Mouse (Mus musculus): ENCODE results near the gene Khk. TPM values are rescaled to one million over a fixed set of nuclear protein-coding genes. Genes with fewer than 3 reads are reported as not detected.
"Not testable (repeated sequence)": the region's sequence is repeated elsewhere in the genome, so short reads cannot be mapped to it uniquely, and the experiment has no call there.

The Khk gene
- polyA plus RNA-seq (2015; fragmentation: Nextera tagmentation; extraction: Ambion mirVana): 89.6 and 97.9 TPM in 2 replicates

- WGBS: 1% methylated on average over 35 of the region's 40 CpGs
- TF ChIP-seq CTCF (IDR thresholded peaks at IDR 0.05; ENCODE audit: low read depth): peak; percentile 87
- peak; percentile 79 for ATAC-seq
- 0 out of 2 replicates have a peak, but pooled peaks cover 4% of the 10 kb centered on the region for H3K4me1 ChIP-seq (replicated peaks; ENCODE audit: control insufficient read depth, insufficient read depth, low read length)
- peak within 1 kb of the TSS; percentile 51 for H3K9ac ChIP-seq (ENCODE audit: low read depth, low read length)
- no peaks in the 10 kb centered on the region for H3K27me3 ChIP-seq (replicated peaks; ENCODE audit: control insufficient read depth, insufficient read depth, low read length)
- H3K4me3 ChIP-seq (ENCODE audit: low read depth, low read length): peak within 1 kb of the TSS; percentile 55
- H3K4me2 ChIP-seq (replicated peaks; ENCODE audit: low read depth): peak within 1 kb of the TSS; percentile 87
- no peaks in the 10 kb centered on the region for H3K9me3 ChIP-seq (ENCODE audit: control insufficient read depth)
- H3K36me3 ChIP-seq (ENCODE audit: control insufficient read depth, insufficient read depth): peaks cover 25% of the 10 kb centered on the region
- peak within 1 kb of the TSS; percentile 77 for H3K27ac ChIP-seq (ENCODE audit: low read depth, low read length)
Measured at GRCm38 (mm10) chr5:30921256-30922033, at the start of gene Khk. Gene Khk, plus strand, starts transcription at chr5:30921431.

GRCm38 (mm10) chr5:30872574-30872973 lies 48.7 kb upstream of the Khk start:
- no peaks in the 10 kb centered on the region for H3K4me1 ChIP-seq (replicated peaks; ENCODE audit: control insufficient read depth, insufficient read depth, low read length)
- ATAC-seq: no peak
- H3K27me3 ChIP-seq (replicated peaks; ENCODE audit: control insufficient read depth, insufficient read depth, low read length): no peaks in the 10 kb centered on the region
- no peak overlapping the region for H3K4me3 ChIP-seq (ENCODE audit: low read depth, low read length)
- no peaks in the 10 kb centered on the region for H3K9me3 ChIP-seq (ENCODE audit: control insufficient read depth)
- no peak for TF ChIP-seq CTCF (IDR thresholded peaks at IDR 0.05; ENCODE audit: low read depth)
- peaks cover 64% of the 10 kb centered on the region for H3K36me3 ChIP-seq (ENCODE audit: control insufficient read depth, insufficient read depth)
- H3K4me2 ChIP-seq (replicated peaks; ENCODE audit: low read depth): no peak overlapping the region
- 92% methylated on average over 9 of the region's 9 CpGs for WGBS
- no peak overlapping the region for H3K9ac ChIP-seq (ENCODE audit: low read depth, low read length)
- no peak overlapping the region for H3K27ac ChIP-seq (ENCODE audit: low read depth, low read length)

- no peak for TF ChIP-seq CTCF (IDR thresholded peaks at IDR 0.05; ENCODE audit: low read depth)
- Histone ChIP-seq H3K9me3 (ENCODE audit: control insufficient read depth) (no peaks in the 10 kb centered on the region), H3K27ac (ENCODE audit: low read depth, low read length) (no peak overlapping the region), H3K27me3 (replicated peaks; ENCODE audit: control insufficient read depth, insufficient read depth, low read length) (no peaks in the 10 kb centered on the region), H3K9ac (ENCODE audit: low read depth, low read length) (no peak overlapping the region), H3K36me3 (ENCODE audit: control insufficient read depth, insufficient read depth) (peaks cover 70% of the 10 kb centered on the region), H3K4me3 (ENCODE audit: low read depth, low read length) (no peak overlapping the region), H3K4me1 (replicated peaks; ENCODE audit: control insufficient read depth, insufficient read depth, low read length) (no peaks in the 10 kb centered on the region), H3K4me2 (replicated peaks; ENCODE audit: low read depth) (no peak overlapping the region)
- WGBS: 90% methylated on average over 7 of the region's 7 CpGs
- ATAC-seq: no peak
Measured at GRCm38 (mm10) chr5:30874365-30874764, 46.9 kb upstream of the Khk start.

- Histone ChIP-seq H3K27me3 (replicated peaks; ENCODE audit: control insufficient read depth, insufficient read depth, low read length) (no peaks in the 10 kb centered on the region), H3K4me1 (replicated peaks; ENCODE audit: control insufficient read depth, insufficient read depth, low read length) (no peaks in the 10 kb centered on the region), H3K4me3 (ENCODE audit: low read depth, low read length) (no peak overlapping the region), H3K9me3 (ENCODE audit: control insufficient read depth) (no peaks in the 10 kb centered on the region), H3K36me3 (ENCODE audit: control insufficient read depth, insufficient read depth) (peaks cover 45% of the 10 kb centered on the region), H3K9ac (ENCODE audit: low read depth, low read length) (no peak overlapping the region), H3K4me2 (replicated peaks; ENCODE audit: low read depth) (no peak overlapping the region), H3K27ac (ENCODE audit: low read depth, low read length) (no peak overlapping the region)
- no peak for TF ChIP-seq CTCF (IDR thresholded peaks at IDR 0.05; ENCODE audit: low read depth)
- ATAC-seq: no peak
- WGBS: 45% methylated on average over 6 of the region's 6 CpGs
Measured at GRCm38 (mm10) chr5:30878616-30879015, 42.6 kb upstream of the Khk start.

- Histone ChIP-seq H3K9ac (ENCODE audit: low read depth, low read length) (no peak overlapping the region), H3K27me3 (replicated peaks; ENCODE audit: control insufficient read depth, insufficient read depth, low read length) (no peaks in the 10 kb centered on the region), H3K4me2 (replicated peaks; ENCODE audit: low read depth) (no peak overlapping the region), H3K4me3 (ENCODE audit: low read depth, low read length) (no peak overlapping the region), H3K27ac (ENCODE audit: low read depth, low read length) (no peak overlapping the region), H3K9me3 (ENCODE audit: control insufficient read depth) (no peaks in the 10 kb centered on the region), H3K36me3 (ENCODE audit: control insufficient read depth, insufficient read depth) (peaks cover 37% of the 10 kb centered on the region), H3K4me1 (replicated peaks; ENCODE audit: control insufficient read depth, insufficient read depth, low read length) (no peaks in the 10 kb centered on the region)
- no peak for ATAC-seq
- 71% methylated on average over 5 of the region's 5 CpGs for WGBS
- TF ChIP-seq CTCF (IDR thresholded peaks at IDR 0.05; ENCODE audit: low read depth): peak; percentile 44
Measured at GRCm38 (mm10) chr5:30879347-30879943, 41.8 kb upstream of the Khk start.

- not testable (repeated sequence) for H3K27ac ChIP-seq (ENCODE audit: low read depth, low read length); H3K9me3 ChIP-seq (ENCODE audit: control insufficient read depth); H3K9ac ChIP-seq (ENCODE audit: low read depth, low read length); H3K4me2 ChIP-seq (replicated peaks; ENCODE audit: low read depth); ATAC-seq; H3K27me3 ChIP-seq (replicated peaks; ENCODE audit: control insufficient read depth, insufficient read depth, low read length); H3K4me1 ChIP-seq (replicated peaks; ENCODE audit: control insufficient read depth, insufficient read depth, low read length); H3K4me3 ChIP-seq (ENCODE audit: low read depth, low read length)
- peaks cover 13% of the 10 kb centered on the region for H3K36me3 ChIP-seq (ENCODE audit: control insufficient read depth, insufficient read depth)
- 90% methylated on average over 4 of the region's 4 CpGs for WGBS
Measured at GRCm38 (mm10) chr5:30881839-30882238, 39.4 kb upstream of the Khk start.

Measured in intestine, postnatal 0 days (tissue).